In the genomic region with DNA sequence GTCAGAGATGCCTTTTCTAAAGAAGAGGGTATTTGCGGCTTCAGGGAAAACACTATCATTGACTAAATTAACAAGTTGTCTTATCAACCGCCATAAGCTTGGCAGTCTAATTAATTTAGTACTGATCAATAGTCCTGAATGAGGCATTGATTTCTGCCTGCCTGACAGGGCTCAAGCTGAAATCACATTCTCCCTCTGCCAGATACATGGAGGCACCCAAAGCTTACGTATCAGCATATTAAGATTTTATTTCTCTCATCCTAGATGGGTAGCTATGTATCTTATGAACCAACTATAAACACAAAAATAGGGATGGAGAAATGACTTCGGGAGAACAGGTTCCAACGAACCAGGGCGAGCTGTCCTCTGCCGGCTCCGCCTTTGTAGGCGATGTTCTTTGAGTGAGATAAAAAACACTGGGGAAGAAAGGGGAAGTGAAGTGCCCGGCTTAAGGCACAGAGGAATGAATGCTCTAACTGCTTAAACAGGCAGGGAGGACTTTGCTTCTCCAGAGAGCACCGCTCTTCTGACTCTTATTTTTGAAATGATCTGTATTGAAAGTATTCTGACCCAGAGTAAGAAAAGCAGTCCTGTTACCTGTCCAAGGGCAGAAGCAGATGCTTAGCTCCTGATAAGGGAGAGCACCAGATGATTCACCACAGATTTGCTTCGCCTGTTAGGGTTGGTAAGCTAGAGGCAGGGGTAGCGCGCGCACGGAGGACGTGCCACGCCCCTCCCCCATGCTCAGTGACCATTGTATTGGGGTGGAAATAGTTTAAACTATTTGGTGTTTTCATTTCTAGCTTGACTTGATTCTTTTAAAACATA, we compare ENCODE assay signal across 7 mouse cellular contexts.
DNase-seq lines count a peak whose midpoint lies in the region; ATAC-seq lines count a peak whose summit lies in the region.

No protein-coding gene starts in this region.

- peaks cover 8% of the 10 kb centered on the region; the same call in 1 of the 2 replicates for H3K27me3 ChIP-seq in hindbrain, embryonic 15.5 days
- no peaks in the 10 kb centered on the region for H3K27me3 ChIP-seq in midbrain, embryonic 15.5 days (replicated peaks)

- no peak overlapping the region for H3K9ac ChIP-seq in hindbrain, embryonic 15.5 days
- no peak overlapping the region for H3K9ac ChIP-seq in midbrain, embryonic 15.5 days

- H3K36me3 ChIP-seq in hindbrain, embryonic 15.5 days = no peaks in the 10 kb centered on the region
- H3K36me3 ChIP-seq in midbrain, embryonic 15.5 days (replicated peaks) = no peaks in the 10 kb centered on the region

- no peak overlapping the region for H3K27ac ChIP-seq in hindbrain, embryonic 15.5 days (replicated peaks)
- H3K27ac ChIP-seq in midbrain, embryonic 15.5 days = peak overlapping the region; percentile 26

- ATAC-seq in hindbrain, embryonic 15.5 days (ENCODE audit: low FRiP score, low read depth) = peak; percentile 51; the same call in 1 of the 2 replicates
- peak; percentile 56; the same call in 1 of the 2 replicates for ATAC-seq in midbrain, embryonic 15.5 days (replicated peaks)
- no peak for ATAC-seq in erythroblast, adult 5-6 weeks (replicated peaks; ENCODE audit: low FRiP score, poor library complexity, severe bottlenecking)

- peaks cover 28% of the 10 kb centered on the region for H3K4me1 ChIP-seq in hindbrain, embryonic 15.5 days (replicated peaks)
- H3K4me1 ChIP-seq in midbrain, embryonic 15.5 days = peaks cover 34% of the 10 kb centered on the region

- peak overlapping the region; percentile 14 for H3K4me3 ChIP-seq in hindbrain, embryonic 15.5 days
- peak overlapping the region; percentile 14 for H3K4me3 ChIP-seq in midbrain, embryonic 15.5 days

- no peaks in the 10 kb centered on the region for H3K9me3 ChIP-seq in hindbrain, embryonic 15.5 days
- no peaks in the 10 kb centered on the region for H3K9me3 ChIP-seq in midbrain, embryonic 15.5 days

- H3K4me2 ChIP-seq in hindbrain, embryonic 15.5 days = peak overlapping the region; percentile 47
- peak overlapping the region; percentile 43 for H3K4me2 ChIP-seq in midbrain, embryonic 15.5 days

- peak; percentile 18 for DNase-seq in ZHBTc4 (ENCODE audit: low read depth, low spot score)
- peak; percentile 43 for DNase-seq in embryo, embryonic 9.5 days (ENCODE audit: extremely low spot score)
- DNase-seq in cerebellum, postnatal 4 days (ENCODE audit: low spot score in 2 of 2) = no peak
- DNase-seq in urinary bladder, postnatal 14 days (ENCODE audit: low spot score) = no peak

- 17% methylated on average over 18 of the region's 18 CpGs for WGBS in hindbrain, embryonic 15.5 days
- WGBS in midbrain, embryonic 15.5 days = 6% methylated on average over 18 of the region's 18 CpGs

Comparison
In these comparisons a context has a peak if more than half of its experiments do, and no peak if none do; other contexts are left out.
1. DNase-seq: peak in ZHBTc4 (single experiment) and embryo, embryonic 9.5 days (single experiment); none in cerebellum, postnatal 4 days (0 of 2) and urinary bladder, postnatal 14 days (single experiment).